Mouse (Mus musculus) fibroblast of lung, adult 2 months (primary cell): ENCODE results near the gene Tcf25.

Source experiments
- DNase-seq: peaks from one replicate; pipeline ENCODE4 v3.0.0-alpha.2; 2011; ENCODE audit warnings: low read depth

Gene Tcf25

GRCm38 (mm10) chr8:123373403-123374238, at the start of gene Tcf25:
Gene Tcf25, plus strand, starts transcription at chr8:123373753.
- DNase-seq: peak; percentile 86

- DNase-seq: no peak
Measured at GRCm38 (mm10) chr8:123328552-123328951, 45.0 kb upstream of the Tcf25 start.

DNA sequence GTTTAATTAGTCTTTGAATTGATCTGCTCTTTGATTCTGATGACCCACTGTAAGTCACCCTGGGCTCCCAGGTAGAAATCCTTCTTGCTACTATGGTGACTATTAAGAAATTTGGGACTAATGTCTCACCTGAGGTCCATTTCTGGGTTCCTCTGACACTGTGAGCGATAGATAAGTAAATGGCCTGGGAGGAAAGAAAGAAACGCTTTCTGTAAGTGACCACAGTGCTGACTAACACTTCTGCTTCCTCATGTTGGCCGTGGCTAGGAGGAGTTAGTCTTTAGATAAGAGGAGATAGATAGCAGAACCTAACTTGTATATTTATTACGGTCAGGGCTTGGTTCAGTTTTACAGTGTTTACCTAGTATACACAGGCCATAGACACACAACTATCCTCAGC, 44.2 kb upstream of the Tcf25 start:
- no peak for DNase-seq

- no peak for DNase-seq
Measured at GRCm38 (mm10) chr8:123329961-123330360, 43.6 kb upstream of the Tcf25 start.

- DNase-seq: no peak
Measured at GRCm38 (mm10) chr8:123330701-123331100, 42.9 kb upstream of the Tcf25 start.

DNA sequence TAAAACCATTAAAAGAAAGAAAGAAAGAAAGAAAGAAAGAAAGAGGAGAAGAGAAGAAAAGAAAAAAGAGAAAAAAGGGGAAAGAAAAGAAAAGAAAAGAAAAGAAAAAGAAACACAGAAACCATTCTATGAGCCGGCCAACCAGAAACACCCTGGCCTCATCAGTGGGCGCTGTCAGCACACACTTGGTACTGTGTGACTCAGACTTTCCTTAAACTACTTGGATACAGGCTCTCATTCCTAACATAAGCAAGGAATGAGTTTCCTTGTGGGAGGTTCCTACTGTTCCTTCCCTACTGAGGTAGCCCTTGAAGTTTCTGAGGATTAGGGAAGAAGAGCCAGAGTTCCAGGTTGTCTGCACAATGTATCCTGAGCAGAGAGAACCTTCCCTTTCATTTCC, 42.3 kb upstream of the Tcf25 start:
- DNase-seq: no peak

DNA sequence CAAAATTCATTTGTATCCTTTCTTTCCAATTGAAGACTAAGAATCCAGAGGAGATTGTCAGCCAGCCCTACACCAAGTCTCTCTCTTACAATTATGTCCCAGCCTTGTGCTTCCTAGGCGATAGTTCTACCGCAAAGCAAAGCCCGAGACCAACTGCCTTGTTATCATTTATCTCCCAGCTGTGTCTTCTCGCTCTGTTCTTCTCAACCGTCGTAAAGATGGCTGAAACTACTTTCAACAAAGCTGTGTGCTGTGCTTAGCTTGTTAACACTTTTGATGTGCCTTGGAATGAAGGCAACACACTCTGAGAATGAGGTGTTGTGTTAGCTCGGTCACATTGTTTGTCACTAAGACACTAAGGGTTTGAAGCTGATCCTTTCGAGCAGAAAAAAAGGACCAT, 41.7 kb upstream of the Tcf25 start:
- DNase-seq: no peak

GRCm38 (mm10) chr8:123332262-123333090, 41.1 kb upstream of the Tcf25 start, which contains the start of gene Spire2:
Gene Spire2, plus strand, starts transcription at chr8:123332713.
- DNase-seq: no peak

DNA sequence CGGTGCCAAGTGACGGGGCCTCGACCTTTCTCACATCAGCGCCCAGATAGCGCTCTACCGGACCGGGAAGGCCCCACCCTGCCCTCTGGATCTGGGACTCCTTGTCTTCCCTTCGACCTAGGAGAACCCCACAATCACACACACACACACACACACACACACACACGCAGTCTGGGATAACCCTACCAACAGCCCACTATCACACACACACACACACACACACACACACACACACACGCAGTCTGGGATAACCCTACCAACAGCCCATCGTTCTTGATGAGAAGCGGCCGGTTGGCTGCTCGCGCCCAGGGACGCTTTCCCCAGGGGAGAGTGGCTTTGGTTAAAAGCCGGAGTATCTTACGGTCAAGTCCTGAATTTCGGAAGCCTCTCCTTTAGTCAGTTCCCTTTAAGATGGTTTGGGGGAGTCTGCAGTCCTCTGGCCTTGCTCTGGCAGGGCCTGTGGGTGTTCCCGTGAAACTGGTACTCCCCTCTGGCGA, 40.4 kb upstream of the Tcf25 start:
- no peak for DNase-seq

DNA sequence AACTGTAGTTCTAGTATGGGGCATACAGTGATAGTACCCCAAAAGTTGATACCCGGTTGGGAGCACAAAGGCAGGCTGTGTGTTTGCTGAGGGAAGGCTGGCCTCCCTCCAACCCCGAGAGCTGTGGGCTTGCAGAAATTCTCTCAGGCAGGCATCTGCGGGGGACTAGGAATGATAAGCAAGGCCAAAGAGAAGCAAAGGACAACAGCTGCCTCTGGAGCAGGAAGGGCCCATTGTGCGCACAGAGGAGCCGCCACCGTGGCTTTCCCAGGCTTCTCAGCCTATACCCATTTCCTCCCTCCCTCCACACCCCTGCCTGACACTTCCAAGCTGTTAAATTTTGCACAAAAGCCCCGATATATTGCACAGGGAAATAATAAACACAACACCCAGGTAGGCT, 39.7 kb upstream of the Tcf25 start:
- no peak for DNase-seq

DNA sequence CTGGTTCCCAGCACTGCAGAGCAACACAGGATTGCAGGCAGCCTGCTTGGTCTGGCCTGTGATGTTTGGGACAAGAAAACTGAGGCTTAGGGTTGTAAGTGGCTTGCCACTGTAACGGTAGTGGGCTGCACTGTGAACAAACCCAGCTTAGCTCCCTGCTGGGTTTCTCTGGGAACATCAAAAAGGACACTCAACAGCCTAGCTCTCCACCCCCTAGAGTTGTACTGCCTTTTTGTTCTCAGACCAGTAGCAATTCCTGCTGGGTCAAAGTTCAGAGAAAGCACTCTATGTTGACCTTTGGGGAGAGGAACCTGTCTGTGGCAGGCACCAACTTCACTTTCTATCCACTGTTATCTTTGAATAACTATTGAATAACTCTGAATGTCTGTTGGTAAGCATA, 39.1 kb upstream of the Tcf25 start:
- DNase-seq: no peak

DNA sequence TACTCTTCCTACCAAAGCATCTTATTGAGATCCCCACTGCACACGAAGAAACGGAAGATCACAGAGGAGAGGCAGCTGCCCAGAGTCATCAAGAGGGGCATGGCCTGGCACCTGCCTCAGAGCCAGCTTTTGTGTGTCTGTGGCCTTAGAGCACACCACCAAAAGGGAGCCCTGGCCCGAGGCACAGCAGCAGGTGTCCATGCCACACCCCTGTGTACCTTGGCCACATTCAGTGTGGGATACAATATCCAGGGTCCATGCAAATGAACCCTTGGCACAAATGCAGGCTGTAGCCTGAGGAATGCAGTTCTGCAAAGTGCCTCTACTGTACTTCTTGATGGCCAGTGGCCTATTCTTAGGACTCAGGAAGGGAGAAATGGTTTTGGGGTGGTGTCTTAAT, 36.1 kb upstream of the Tcf25 start:
- no peak for DNase-seq

- DNase-seq: no peak
Measured at GRCm38 (mm10) chr8:123340071-123340470, 33.5 kb upstream of the Tcf25 start.

- DNase-seq: no peak
Measured at GRCm38 (mm10) chr8:123341040-123342015, 32.2 kb upstream of the Tcf25 start.

DNA sequence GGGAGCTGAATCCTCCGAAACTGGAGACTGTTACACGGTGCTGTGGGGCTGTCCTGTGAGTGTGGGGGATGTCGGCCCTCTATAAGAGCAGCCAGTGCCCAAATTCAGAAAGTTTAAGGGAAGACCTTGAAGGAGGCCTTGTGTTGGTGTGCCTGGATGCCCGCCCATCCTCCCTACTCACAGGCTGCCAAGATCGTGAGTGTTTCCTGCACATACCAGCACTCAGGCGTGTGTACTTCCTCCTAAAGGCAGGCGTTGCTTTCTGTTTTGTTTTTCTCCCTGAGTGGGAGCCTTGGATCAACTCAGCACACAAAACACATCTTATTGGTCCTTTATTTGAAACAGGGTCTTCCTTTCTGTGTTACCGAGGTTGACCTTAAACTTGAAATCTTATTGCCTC, 31.3 kb upstream of the Tcf25 start:
- DNase-seq: no peak

- DNase-seq: no peak
Measured at GRCm38 (mm10) chr8:123342911-123343310, 30.6 kb upstream of the Tcf25 start.

GRCm38 (mm10) chr8:123343422-123343821, 30.1 kb upstream of the Tcf25 start:
- DNase-seq: no peak

GRCm38 (mm10) chr8:123345135-123345534, 28.4 kb upstream of the Tcf25 start:
- DNase-seq: no peak

DNA sequence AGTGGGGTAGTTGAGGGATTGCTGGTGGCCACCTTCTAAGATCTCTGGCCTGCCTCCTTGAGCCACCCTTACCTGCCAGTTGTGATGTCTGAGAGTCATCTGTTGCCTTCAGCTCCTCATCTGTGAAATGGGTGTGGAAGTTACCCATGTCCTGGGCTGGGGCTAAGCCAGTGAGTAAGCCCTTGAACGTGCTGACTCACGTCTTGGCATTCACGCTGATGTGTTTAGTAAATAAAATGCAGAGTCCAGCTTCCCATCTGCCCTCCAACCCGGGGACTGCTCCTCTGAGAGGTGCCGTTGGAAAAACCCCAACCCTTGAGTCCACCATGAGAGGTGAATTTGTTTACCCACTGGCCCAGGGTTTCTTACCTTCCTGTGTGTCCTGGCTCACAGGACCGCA, 27.7 kb upstream of the Tcf25 start:
- DNase-seq: no peak

- DNase-seq: no peak
Measured at GRCm38 (mm10) chr8:123347293-123347692, 26.3 kb upstream of the Tcf25 start.

- peak; percentile 45 for DNase-seq
Measured at GRCm38 (mm10) chr8:123348237-123348843, 25.2 kb upstream of the Tcf25 start.
